In the genomic region with DNA sequence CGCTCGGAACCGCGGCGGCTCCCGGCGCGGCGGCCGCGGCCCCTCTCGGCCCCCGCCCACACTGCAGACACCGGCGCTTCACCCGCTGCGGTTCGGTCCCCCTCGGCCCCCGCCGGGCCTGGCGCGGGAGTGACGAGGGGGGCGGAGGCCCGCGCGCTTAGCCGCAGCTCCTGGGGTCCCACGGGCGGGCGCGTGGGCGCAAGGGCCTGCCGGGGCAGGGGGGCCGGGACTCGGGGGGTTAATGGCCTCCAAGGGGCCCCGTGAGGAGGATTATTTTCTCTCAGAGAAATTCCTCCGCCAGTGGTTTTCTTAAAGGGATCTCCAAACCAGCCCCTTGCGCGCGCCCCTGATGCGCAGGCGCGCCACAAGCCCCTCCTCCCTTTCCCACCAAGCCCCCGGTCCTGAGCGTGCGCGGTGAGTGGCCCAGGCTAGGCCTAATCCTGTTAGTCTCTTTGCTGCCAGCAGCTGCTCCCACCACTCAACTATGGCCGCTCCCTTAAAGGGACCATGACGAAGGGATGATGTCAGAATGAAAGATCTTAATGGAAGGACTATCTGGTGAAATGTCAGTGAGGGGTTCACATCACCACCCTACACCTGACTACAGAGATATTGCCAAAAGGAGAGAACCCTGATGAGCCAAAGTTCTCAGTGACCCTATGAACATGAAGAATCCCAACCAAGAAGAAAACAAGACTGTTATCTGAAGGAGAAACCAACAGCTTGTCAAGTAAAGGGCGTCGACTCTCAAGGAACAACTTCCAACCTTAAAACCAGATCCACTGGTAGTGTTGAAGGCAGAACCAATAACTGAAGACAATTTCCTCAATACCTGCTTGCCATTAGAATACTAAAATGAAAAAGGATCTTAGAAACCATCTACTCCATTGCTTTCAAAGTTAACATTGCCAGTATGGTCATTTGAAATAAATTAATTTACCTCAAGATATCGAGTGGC, we compare ENCODE assay signal across 8 mouse cellular contexts. TPM values are rescaled to one million over a fixed set of nuclear protein-coding genes. Genes with fewer than 3 reads are reported as not detected.
A peak's percentile ranks its signal among the peaks of the same experiment; 100 is the strongest.
DNase-seq lines count a peak whose midpoint lies in the region; ATAC-seq and TF ChIP-seq lines count a peak whose summit lies in the region.

A gene (minus strand): TSS at position 272 of the 958 bp plus-strand sequence.

- peak; percentile 95 for DNase-seq in CD4-positive, CD25-positive, alpha-beta regulatory T cell, adult 2 months (ENCODE audit: low read depth, low spot score)
- DNase-seq in fibroblast of lung, adult 2 months (ENCODE audit: low read depth) = peak; percentile 83
- DNase-seq in kidney, postnatal 25 days = peak; percentile 94 to 97
- DNase-seq in liver, embryonic 14.5 days (ENCODE audit: low read depth in 3 of 3, low spot score in 3 of 3) = peak; percentile 65 to 68 (median 67)
- peak; percentile 97 for DNase-seq in neural tube, embryonic 11.5 days (ENCODE audit: low spot score)
- peak; percentile 92 for DNase-seq in stomach, postnatal 0 days (ENCODE audit: low spot score)

- no peaks in the 10 kb centered on the region for H3K9me3 ChIP-seq in heart, embryonic 15.5 days (replicated peaks)
- H3K9me3 ChIP-seq in liver, embryonic 14.5 days (ENCODE audit: control insufficient read depth, low read length) = no peaks in the 10 kb centered on the region
- no peaks in the 10 kb centered on the region for H3K9me3 ChIP-seq in neural tube, embryonic 11.5 days (ENCODE audit: control insufficient read depth, low read length)
- H3K9me3 ChIP-seq in stomach, postnatal 0 days (ENCODE audit: control insufficient read depth, low read length) = no peaks in the 10 kb centered on the region

- no peaks in the 10 kb centered on the region for H3K4me1 ChIP-seq in brown adipose tissue, adult 24 weeks (ENCODE audit: control insufficient read depth, insufficient read depth, insufficient read length, low read length)
- peaks cover 7% of the 10 kb centered on the region for H3K4me1 ChIP-seq in heart, embryonic 15.5 days (replicated peaks)
- H3K4me1 ChIP-seq in liver, embryonic 14.5 days (replicated peaks; ENCODE audit: control insufficient read depth in 2 of 2, insufficient read depth in 2 of 2, low read length in 1 of 2) = peaks cover 8 to 9% of the 10 kb centered on the region in 2 experiments
- no peaks in the 10 kb centered on the region for H3K4me1 ChIP-seq in neural tube, embryonic 11.5 days (ENCODE audit: control insufficient read depth, insufficient read depth, low read length)
- no peaks in the 10 kb centered on the region for H3K4me1 ChIP-seq in stomach, postnatal 0 days (replicated peaks; ENCODE audit: control insufficient read depth, insufficient read depth)

- H3K27me3 ChIP-seq in heart, embryonic 15.5 days = no peaks in the 10 kb centered on the region
- no peaks in the 10 kb centered on the region for H3K27me3 ChIP-seq in liver, embryonic 14.5 days (ENCODE audit: control insufficient read depth, insufficient read depth, low read length)
- no peaks in the 10 kb centered on the region for H3K27me3 ChIP-seq in neural tube, embryonic 11.5 days (ENCODE audit: control insufficient read depth, insufficient read depth, low read length)
- no peaks in the 10 kb centered on the region for H3K27me3 ChIP-seq in stomach, postnatal 0 days (ENCODE audit: control insufficient read depth, insufficient read depth, low read length)

- peak within 1 kb of the TSS; percentile 22 for H3K27ac ChIP-seq in brown adipose tissue, adult 24 weeks (replicated peaks; ENCODE audit: low read depth, low read length)
- H3K27ac ChIP-seq in heart, embryonic 15.5 days = peak within 1 kb of the TSS; percentile 97
- H3K27ac ChIP-seq in liver, embryonic 14.5 days = peak within 1 kb of the TSS; percentile 60
- peak within 1 kb of the TSS; percentile 95 for H3K27ac ChIP-seq in neural tube, embryonic 11.5 days (ENCODE audit: low read depth, low read length)
- H3K27ac ChIP-seq in stomach, postnatal 0 days (replicated peaks) = peak within 1 kb of the TSS; percentile 96

- TF ChIP-seq EP300 in liver, embryonic 14.5 days (IDR thresholded peaks at IDR 0.05; ENCODE audit: low read depth) = no peak
- TF ChIP-seq EP300 in stomach, postnatal 0 days (optimal IDR thresholded peaks at IDR 0.05) = no peak

- H3K9ac ChIP-seq in heart, embryonic 15.5 days = peak within 1 kb of the TSS; percentile 99
- peak within 1 kb of the TSS; percentile 95 for H3K9ac ChIP-seq in liver, embryonic 14.5 days (replicated peaks)
- peak within 1 kb of the TSS; percentile 93 for H3K9ac ChIP-seq in neural tube, embryonic 11.5 days (ENCODE audit: low read length)
- H3K9ac ChIP-seq in stomach, postnatal 0 days (ENCODE audit: low read length) = peak within 1 kb of the TSS; percentile 98

- no peaks in the 10 kb centered on the region for H3K36me3 ChIP-seq in heart, embryonic 15.5 days
- no peaks in the 10 kb centered on the region for H3K36me3 ChIP-seq in liver, embryonic 14.5 days (replicated peaks; ENCODE audit: control insufficient read depth, insufficient read depth, low read depth)
- no peaks in the 10 kb centered on the region for H3K36me3 ChIP-seq in neural tube, embryonic 11.5 days (ENCODE audit: control insufficient read depth, insufficient read depth, low read length)
- no peaks in the 10 kb centered on the region for H3K36me3 ChIP-seq in stomach, postnatal 0 days (ENCODE audit: control insufficient read depth, insufficient read depth, low read length)

- peak within 1 kb of the TSS; percentile 84 for H3K4me3 ChIP-seq in brown adipose tissue, adult 24 weeks (ENCODE audit: insufficient read depth, low read depth, low read length)
- H3K4me3 ChIP-seq in heart, embryonic 15.5 days = peak within 1 kb of the TSS; percentile 99
- peak within 1 kb of the TSS; percentile 75 to 94 for H3K4me3 ChIP-seq in liver, embryonic 14.5 days (ENCODE audit: insufficient read depth in 1 of 2, low read depth in 2 of 2, low read length in 2 of 2)
- H3K4me3 ChIP-seq in neural tube, embryonic 11.5 days (ENCODE audit: low read depth, low read length) = peak within 1 kb of the TSS; percentile 92
- H3K4me3 ChIP-seq in stomach, postnatal 0 days (ENCODE audit: low read depth, low read length) = peak within 1 kb of the TSS; percentile 98

- WGBS in heart, embryonic 15.5 days = 5% methylated on average over 54 of the region's 54 CpGs
- 4% methylated on average over 50 of the region's 54 CpGs for WGBS in liver, embryonic 14.5 days (ENCODE audit: insufficient replicate concordance)
- WGBS in neural tube, embryonic 11.5 days = 8% methylated on average over 33 of the region's 54 CpGs
- 10% methylated on average over 27 of the region's 54 CpGs for WGBS in stomach, postnatal 0 days

- H3K4me2 ChIP-seq in heart, embryonic 15.5 days = peak within 1 kb of the TSS; percentile 79
- H3K4me2 ChIP-seq in liver, embryonic 14.5 days (ENCODE audit: low read depth) = peak within 1 kb of the TSS; percentile 77
- H3K4me2 ChIP-seq in neural tube, embryonic 11.5 days (ENCODE audit: low read depth) = peak within 1 kb of the TSS; percentile 59
- peak within 1 kb of the TSS; percentile 61 for H3K4me2 ChIP-seq in stomach, postnatal 0 days (replicated peaks; ENCODE audit: low read depth)

- peak; percentile 97 for ATAC-seq in heart, embryonic 15.5 days (replicated peaks; ENCODE audit: insufficient number of reproducible peaks, insufficient read depth, low FRiP score, low read depth)
- peak; percentile 93 for ATAC-seq in liver, embryonic 14.5 days (ENCODE audit: insufficient read depth)
- peak; percentile 97 for ATAC-seq in neural tube, embryonic 11.5 days (ENCODE audit: insufficient read depth, low FRiP score, low TSS enrichment)
- ATAC-seq in stomach, postnatal 0 days (ENCODE audit: low FRiP score, low TSS enrichment) = peak; percentile 98

- no peak for TF ChIP-seq CTCF in liver, embryonic 14.5 days (IDR thresholded peaks at IDR 0.05; ENCODE audit: low read depth)
- TF ChIP-seq CTCF in stomach, postnatal 0 days (IDR thresholded peaks at IDR 0.05; ENCODE audit: low read depth) = 0 out of 2 replicates have a peak, but pooled peaks have one; percentile 5

RNA-seq across cellular contexts. Expression of the gene that starts here (rescaled TPM):
- 5.8 and 9.0 TPM in 2 replicates for polyA plus RNA-seq in brown adipose tissue, adult 24 weeks (2012; ENCODE audit: insufficient read depth, insufficient read length, missing spikeins)
- 12.0 and 12.4 TPM in 2 replicates for polyA plus RNA-seq in heart, embryonic 15.5 days (2015; fragmentation: Nextera tagmentation; extraction: Ambion mirVana)
- 2.3 and 2.8 TPM in 2 replicates for polyA plus RNA-seq in liver, embryonic 14.5 days (2012; rRNA removed)
- polyA plus RNA-seq in liver, embryonic 14.5 days (2014; fragmentation: Nextera tagmentation; extraction: Ambion mirVana) = 2.6 and 3.2 TPM in 2 replicates
- polyA plus RNA-seq in neural tube, embryonic 11.5 days (2014; fragmentation: Nextera tagmentation; extraction: Ambion mirVana) = 24.2 and 30.4 TPM in 2 replicates
- 6.7 and 7.1 TPM in 2 replicates for polyA plus RNA-seq in stomach, postnatal 0 days (2015; fragmentation: Nextera tagmentation; extraction: Ambion mirVana)

Comparison
In these comparisons a context has a peak if more than half of its experiments do, and no peak if none do; other contexts are left out.
1. Peak in every context shown above with its lines: DNase-seq, ATAC-seq, H3K4me3 ChIP-seq and H3K27ac ChIP-seq.
2. H3K27ac ChIP-seq: peak in every context shown above with its lines; median percentile 97 in heart, embryonic 15.5 days; 96 in stomach, postnatal 0 days; 95 in neural tube, embryonic 11.5 days; 60 in liver, embryonic 14.5 days; 22 in brown adipose tissue, adult 24 weeks.